Mouse (Mus musculus): ENCODE measurements around the gene Atf7ip. TPM values are rescaled to one million over a fixed set of nuclear protein-coding genes. Genes with fewer than 3 reads are reported as not detected.

Atf7ip gene
- polyA plus RNA-seq, 1 experiment from 2014 or later = 46.7 TPM

- DNase-seq (ENCODE audit: extremely low spot score, low spot score) = no peak
- 81% methylated on average over 10 of the region's 10 CpGs for WGBS
Measured at GRCm38 (mm10) chr6:136647455-136647861, 141.5 kb downstream of the Atf7ip start.

GRCm38 (mm10) chr6:136650664-136651063 lies 144.7 kb downstream of the Atf7ip start:
- H3K36me3 ChIP-seq (replicated peaks) = no peaks in the 10 kb centered on the region
- no peaks in the 10 kb centered on the region for H3K9me3 ChIP-seq
- no peak for DNase-seq (ENCODE audit: extremely low spot score, low spot score)
- H3K27ac ChIP-seq = no peak overlapping the region
- H3K4me3 ChIP-seq = no peak overlapping the region
- peaks cover 10% of the 10 kb centered on the region for H3K4me1 ChIP-seq
- WGBS = 91% methylated on average over 8 of the region's 8 CpGs
- no peaks in the 10 kb centered on the region for H3K27me3 ChIP-seq (ENCODE audit: poor library complexity, severe bottlenecking)

More at GRCm38 (mm10) chr6:136647455-136647861, 141.5 kb downstream of the Atf7ip start:
- Histone ChIP-seq H3K9me3 (peaks cover 3% of the 10 kb centered on the region; the same call in 1 of the 2 replicates), H3K36me3 (replicated peaks) (no peaks in the 10 kb centered on the region), H3K4me3 (no peak overlapping the region), H3K27ac (no peak overlapping the region), H3K4me1 (peaks cover 10% of the 10 kb centered on the region), H3K27me3 (ENCODE audit: poor library complexity, severe bottlenecking) (no peaks in the 10 kb centered on the region)

- no peak overlapping the region for H3K27ac ChIP-seq
- 86% methylated on average over 5 of the region's 5 CpGs for WGBS
- H3K9me3 ChIP-seq = no peaks in the 10 kb centered on the region
- no peak overlapping the region for H3K4me3 ChIP-seq
- H3K27me3 ChIP-seq (ENCODE audit: poor library complexity, severe bottlenecking) = no peaks in the 10 kb centered on the region
- no peaks in the 10 kb centered on the region for H3K36me3 ChIP-seq (replicated peaks)
- no peak for DNase-seq (ENCODE audit: extremely low spot score, low spot score)
- H3K4me1 ChIP-seq = no peaks in the 10 kb centered on the region
Measured at GRCm38 (mm10) chr6:136653331-136653730, 147.4 kb downstream of the Atf7ip start.

- Histone ChIP-seq H3K4me1 (no peaks in the 10 kb centered on the region), H3K27me3 (ENCODE audit: poor library complexity, severe bottlenecking) (peaks cover 2% of the 10 kb centered on the region; the same call in 1 of the 2 replicates), H3K36me3 (replicated peaks) (no peaks in the 10 kb centered on the region), H3K4me3 (no peak overlapping the region), H3K27ac (no peak overlapping the region), H3K9me3 (no peaks in the 10 kb centered on the region)
- WGBS = 95% methylated on average over 20 of the region's 20 CpGs
- no peak for DNase-seq (ENCODE audit: extremely low spot score, low spot score)
Measured at GRCm38 (mm10) chr6:136654470-136654869, 148.5 kb downstream of the Atf7ip start.

GRCm38 (mm10) chr6:136655786-136656185 lies 149.8 kb downstream of the Atf7ip start:
- 74% methylated on average over 11 of the region's 11 CpGs for WGBS
- Histone ChIP-seq H3K9me3 (no peaks in the 10 kb centered on the region), H3K4me1 (peaks cover under 1% of the 10 kb centered on the region; the same call in 1 of the 2 replicates), H3K36me3 (replicated peaks) (no peaks in the 10 kb centered on the region), H3K4me3 (no peak overlapping the region), H3K27ac (no peak overlapping the region), H3K27me3 (ENCODE audit: poor library complexity, severe bottlenecking) (peaks cover 15% of the 10 kb centered on the region)
- no peak for DNase-seq (ENCODE audit: extremely low spot score, low spot score)

- Histone ChIP-seq H3K4me3 (no peak overlapping the region), H3K27ac (no peak overlapping the region), H3K27me3 (ENCODE audit: poor library complexity, severe bottlenecking) (peaks cover 40% of the 10 kb centered on the region), H3K4me1 (peaks cover 15% of the 10 kb centered on the region), H3K9me3 (no peaks in the 10 kb centered on the region), H3K36me3 (replicated peaks) (no peaks in the 10 kb centered on the region)
- no peak for DNase-seq (ENCODE audit: extremely low spot score, low spot score)
- 89% methylated on average over 4 of the region's 4 CpGs for WGBS
Measured at GRCm38 (mm10) chr6:136658303-136658702, 152.3 kb downstream of the Atf7ip start.

GRCm38 (mm10) chr6:136659226-136659625 lies 153.3 kb downstream of the Atf7ip start:
- WGBS = 89% methylated on average over 9 of the region's 9 CpGs
- H3K27me3 ChIP-seq (ENCODE audit: poor library complexity, severe bottlenecking) = peaks cover 49% of the 10 kb centered on the region

More at GRCm38 (mm10) chr6:136659226-136659625, 153.3 kb downstream of the Atf7ip start:
- Histone ChIP-seq H3K4me3 (no peak overlapping the region), H3K4me1 (peaks cover 15% of the 10 kb centered on the region), H3K27ac (no peak overlapping the region), H3K9me3 (no peaks in the 10 kb centered on the region), H3K36me3 (replicated peaks) (no peaks in the 10 kb centered on the region)
- DNase-seq (ENCODE audit: extremely low spot score, low spot score) = no peak

Other genes starting within 250 kb of the Atf7ip start
- gene Gm8994, start 178.6 kb upstream of the Atf7ip start, polyA plus RNA-seq (2016; fragmentation: Nextera tagmentation; extraction: Ambion mirVana) = not detected in 2 replicates
- not detected in 2 replicates for gene E330021D16Rik, start 90.6 kb upstream of the Atf7ip start, polyA plus RNA-seq (2016; fragmentation: Nextera tagmentation; extraction: Ambion mirVana)
- gene Plbd1, start 155.8 kb downstream of the Atf7ip start, polyA plus RNA-seq (2016; fragmentation: Nextera tagmentation; extraction: Ambion mirVana) = 1.0 and 1.1 TPM in 2 replicates

Data from forebrain, embryonic 10.5 days (tissue).